Mouse (Mus musculus) CH12F3 (cell line): ENCODE measurements around the gene Klrb1c.
"Not testable (repeated sequence)": the region's sequence is repeated elsewhere in the genome, so short reads cannot be mapped to it uniquely, and the experiment has no call there.

Experiments used
- in situ Hi-C: fragments of 300-500 bp; cut with MboI; formaldehyde crosslinking; loops from 2 replicates; pipeline ENCODE4 v1.14.3; 2020; ENCODE audit warnings: low sequenced_read_pairs

Klrb1c gene

GRCm38 (mm10) chr6:128789115-128789514, at the start of gene Klrb1c:
TSS of gene Klrb1c (minus strand) at chr6:128789215.
- in situ Hi-C loops: no loop called here

- in situ Hi-C loops: loop anchor here (10.0 kb wide), 1 partner anchor 73 kb away; no protein-coding TSS in a partner anchor
Measured at GRCm38 (mm10) chr6:128837454-128838341, 48.7 kb upstream of the Klrb1c start.

- in situ Hi-C loops: loop anchor here (10.0 kb wide), 1 partner anchor 72 kb away; no protein-coding TSS in a partner anchor
Measured at GRCm38 (mm10) chr6:128836955-128837334, 47.9 kb upstream of the Klrb1c start.

- in situ Hi-C loops: loop anchor here (10.0 kb wide), 1 partner anchor 72 kb away; no protein-coding TSS in a partner anchor
Measured at GRCm38 (mm10) chr6:128836191-128836954, 47.4 kb upstream of the Klrb1c start.

- in situ Hi-C loops: loop anchor here (10.0 kb wide), 1 partner anchor 71 kb away; no protein-coding TSS in a partner anchor
Measured at GRCm38 (mm10) chr6:128835571-128835970, 46.6 kb upstream of the Klrb1c start.

- in situ Hi-C loops: loop anchor here (10.0 kb wide), 1 partner anchor 68 kb away; no protein-coding TSS in a partner anchor
Measured at GRCm38 (mm10) chr6:128833046-128833445, 44.0 kb upstream of the Klrb1c start.

- in situ Hi-C loops: loop anchor here (10.0 kb wide), 1 partner anchor 65 kb away; no protein-coding TSS in a partner anchor
Measured at GRCm38 (mm10) chr6:128829837-128830236, 40.8 kb upstream of the Klrb1c start.

- in situ Hi-C loops: no loop called here
Measured at GRCm38 (mm10) chr6:128826781-128827180, 37.8 kb upstream of the Klrb1c start.

- in situ Hi-C loops: no loop called here
Measured at GRCm38 (mm10) chr6:128826132-128826531, 37.1 kb upstream of the Klrb1c start, which contains the start of the genes Gm44511 and Klrb1b. TSS of gene Gm44511 (minus strand) at chr6:128826315. TSS of gene Klrb1b (minus strand) at chr6:128826331.

- in situ Hi-C loops: no loop called here
Measured at GRCm38 (mm10) chr6:128818083-128818802, 29.2 kb upstream of the Klrb1c start.

- in situ Hi-C loops: no loop called here
Measured at GRCm38 (mm10) chr6:128808532-128808931, 19.5 kb upstream of the Klrb1c start.

GRCm38 (mm10) chr6:128807021-128807420, 18.0 kb upstream of the Klrb1c start:
- in situ Hi-C loops: no loop called here

GRCm38 (mm10) chr6:128804823-128805640, 16.0 kb upstream of the Klrb1c start:
- in situ Hi-C loops: loop anchor here (5.0 kb wide), 1 partner anchor 37 kb away; no protein-coding TSS in a partner anchor

- in situ Hi-C loops: loop anchor here (5.0 kb wide), 1 partner anchor 39 kb away; no protein-coding TSS in a partner anchor
Measured at GRCm38 (mm10) chr6:128802999-128803857, 14.2 kb upstream of the Klrb1c start.

- in situ Hi-C loops: loop anchor here (5.0 kb wide), 1 partner anchor 40 kb away; no protein-coding TSS in a partner anchor
Measured at GRCm38 (mm10) chr6:128802557-128802956, 13.5 kb upstream of the Klrb1c start.

- in situ Hi-C loops: loop anchor here (5.0 kb wide), 1 partner anchor 42 kb away; no protein-coding TSS in a partner anchor
Measured at GRCm38 (mm10) chr6:128800696-128801095, 11.7 kb upstream of the Klrb1c start.

GRCm38 (mm10) chr6:128799896-128800270, 10.9 kb upstream of the Klrb1c start:
- in situ Hi-C loops: loop anchor here (5.0 kb wide), 1 partner anchor 42 kb away; no protein-coding TSS in a partner anchor

- in situ Hi-C loops: not testable (repeated sequence)
Measured at GRCm38 (mm10) chr6:128799144-128799895, 10.3 kb upstream of the Klrb1c start.
